Mouse (Mus musculus) left cerebral cortex, adult 11 months (tissue): ENCODE results near the gene Fhl3.

Experiments
- DNase-seq: peaks from one replicate; pipeline ENCODE4 v3.0.0; 2022; ENCODE audit warnings: low spot score

Fhl3 gene

DNA sequence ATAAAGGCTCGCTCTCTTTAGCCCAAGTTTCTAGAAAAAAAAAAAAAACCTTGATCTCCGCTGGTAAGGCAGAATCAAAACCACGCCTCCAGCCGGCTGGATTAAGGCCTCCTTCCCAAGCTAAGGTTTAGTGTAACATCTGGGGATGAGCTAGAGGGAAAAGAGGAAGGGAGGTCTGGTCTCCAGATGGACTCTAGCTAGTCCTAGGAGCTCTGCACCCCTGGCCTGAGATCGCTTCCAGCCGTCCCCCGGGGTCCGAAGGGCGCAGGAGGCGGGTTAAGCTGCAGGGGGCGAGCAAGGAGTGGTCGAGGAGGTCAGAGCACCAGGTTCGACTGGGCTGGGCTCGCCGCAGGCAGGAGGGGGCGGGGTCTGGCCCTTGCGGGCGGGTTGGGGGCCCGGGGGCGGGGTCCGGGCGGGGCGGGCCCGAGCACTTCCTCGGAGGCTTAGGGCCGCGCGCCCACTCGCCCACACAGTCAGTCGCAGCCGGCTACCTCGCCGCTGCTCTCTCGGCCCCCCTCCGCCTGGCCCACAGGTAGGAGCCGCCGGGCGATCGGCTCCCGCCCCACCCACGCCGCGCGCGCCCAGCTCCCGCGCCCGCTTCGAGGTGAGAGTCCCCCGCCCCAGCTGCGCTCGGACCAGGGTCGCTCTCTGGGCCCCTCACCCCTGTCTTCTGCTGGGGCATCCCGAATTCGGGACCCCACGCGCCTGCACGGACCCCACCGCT, at the start of gene Fhl3:
Fhl3 (plus strand) TSS at position 454 of the 724 bp plus-strand sequence.
- no peak for DNase-seq

- no peak for DNase-seq
Measured at GRCm38 (mm10) chr4:124652886-124653285, 47.6 kb upstream of the Fhl3 start.

DNA sequence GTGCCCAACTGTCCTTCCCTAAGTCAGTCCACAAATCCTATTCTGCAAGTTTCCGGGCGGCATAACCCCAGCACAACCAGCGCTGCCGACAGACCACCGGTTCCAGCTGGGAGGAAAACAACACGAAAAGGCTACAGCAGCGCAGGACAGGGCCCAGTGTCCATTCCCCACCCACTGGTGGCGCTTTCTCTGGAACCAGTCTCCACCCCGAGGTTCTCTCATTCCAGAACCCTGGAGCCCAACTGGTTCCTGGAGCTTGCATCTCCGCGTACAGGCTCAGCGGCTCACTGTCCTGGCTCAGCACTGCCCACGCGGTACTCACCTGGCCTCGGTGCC, 44.0 kb upstream of the Fhl3 start, which contains the start of gene Pou3f1:
Pou3f1 (plus strand) TSS at position 290 of the 336 bp plus-strand sequence.
- no peak for DNase-seq

DNA sequence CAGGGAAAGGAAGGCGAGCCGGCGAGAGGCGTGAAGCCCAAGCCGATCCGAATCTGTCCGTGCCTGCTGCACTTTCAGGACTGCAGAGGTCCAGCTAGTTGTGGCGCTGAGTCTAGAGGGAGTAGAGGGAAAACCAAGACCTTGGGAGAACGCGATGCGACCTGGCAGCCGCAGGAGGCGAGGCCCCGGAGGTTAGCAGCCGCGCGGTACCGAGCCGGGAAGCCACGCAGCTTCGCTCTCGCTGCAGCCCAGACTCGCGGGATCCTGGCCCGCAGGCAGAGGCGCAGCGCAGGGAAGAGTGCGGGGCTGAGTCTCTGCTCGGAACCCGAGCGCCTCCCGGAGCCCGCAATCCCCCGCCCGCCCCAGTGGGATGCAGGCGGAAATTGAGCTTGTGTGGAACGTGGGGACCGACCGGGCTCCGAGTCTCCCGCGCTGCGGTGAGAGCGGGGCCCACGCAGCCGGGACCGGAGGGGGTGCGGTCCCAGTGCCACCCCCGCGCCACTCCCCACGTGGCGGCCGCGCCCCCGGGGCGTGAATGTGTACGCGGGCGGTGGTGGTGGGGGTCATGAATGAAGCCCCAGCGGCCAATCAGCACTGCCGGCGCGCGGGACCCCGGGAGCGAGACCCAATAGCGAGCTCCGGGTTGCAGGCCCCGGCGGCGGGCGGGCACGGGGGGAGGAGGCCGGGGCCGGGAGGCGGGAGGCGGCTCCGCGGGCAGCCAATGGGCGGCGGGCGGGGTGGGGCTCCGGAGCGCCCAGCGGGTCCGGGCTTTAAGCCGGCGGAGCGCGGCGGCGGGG, 43.4 kb upstream of the Fhl3 start:
- peak; percentile 83 for DNase-seq

DNA sequence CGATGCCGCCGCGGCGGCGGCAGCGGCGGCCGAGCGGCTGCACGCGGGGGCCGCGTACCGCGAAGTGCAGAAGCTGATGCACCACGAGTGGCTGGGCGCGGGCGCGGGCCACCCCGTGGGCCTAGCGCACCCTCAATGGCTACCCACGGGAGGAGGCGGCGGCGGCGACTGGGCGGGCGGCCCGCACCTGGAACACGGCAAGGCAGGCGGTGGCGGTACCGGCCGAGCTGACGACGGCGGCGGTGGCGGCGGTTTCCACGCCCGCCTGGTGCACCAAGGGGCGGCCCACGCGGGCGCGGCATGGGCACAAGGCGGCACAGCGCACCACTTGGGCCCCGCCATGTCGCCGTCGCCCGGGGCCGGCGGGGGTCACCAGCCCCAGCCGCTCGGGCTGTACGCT, 42.7 kb upstream of the Fhl3 start:
- DNase-seq: no peak

DNA sequence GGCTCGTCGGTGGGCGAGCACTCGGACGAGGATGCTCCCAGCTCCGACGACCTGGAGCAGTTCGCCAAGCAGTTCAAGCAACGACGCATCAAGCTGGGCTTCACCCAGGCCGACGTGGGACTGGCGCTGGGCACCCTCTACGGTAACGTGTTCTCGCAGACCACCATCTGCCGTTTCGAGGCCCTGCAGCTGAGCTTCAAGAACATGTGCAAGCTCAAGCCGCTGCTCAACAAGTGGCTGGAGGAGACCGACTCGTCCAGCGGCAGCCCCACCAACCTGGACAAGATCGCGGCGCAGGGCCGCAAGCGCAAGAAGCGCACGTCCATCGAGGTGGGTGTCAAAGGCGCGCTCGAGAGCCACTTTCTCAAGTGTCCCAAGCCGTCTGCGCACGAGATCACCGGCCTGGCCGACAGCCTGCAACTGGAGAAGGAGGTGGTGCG, 42.1 kb upstream of the Fhl3 start:
- DNase-seq: no peak

- DNase-seq: no peak
Measured at GRCm38 (mm10) chr4:124659251-124660217, 41.0 kb upstream of the Fhl3 start.

- no peak for DNase-seq
Measured at GRCm38 (mm10) chr4:124660603-124661002, 39.9 kb upstream of the Fhl3 start.

DNA sequence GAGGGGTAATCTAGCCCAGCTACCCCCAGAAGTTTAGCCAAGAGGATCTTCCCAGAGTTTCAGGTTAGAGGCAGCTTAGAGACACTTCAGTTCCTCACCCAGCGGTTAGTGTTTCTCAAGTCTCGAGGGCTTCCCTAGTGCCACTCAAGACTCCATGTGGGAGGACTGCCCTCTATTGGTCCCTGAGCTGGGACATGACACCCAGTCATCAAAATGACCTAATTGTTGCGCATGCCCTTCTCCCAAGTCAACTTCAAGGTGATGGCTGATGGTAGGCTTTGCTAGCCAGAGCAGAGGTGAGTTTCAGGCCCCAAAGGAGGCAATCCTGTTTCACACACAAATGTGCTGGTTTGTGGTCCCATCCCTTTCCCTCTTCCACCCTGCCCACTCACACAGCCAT, 37.5 kb upstream of the Fhl3 start:
- no peak for DNase-seq

- no peak for DNase-seq
Measured at GRCm38 (mm10) chr4:124664185-124664584, 36.3 kb upstream of the Fhl3 start.

DNA sequence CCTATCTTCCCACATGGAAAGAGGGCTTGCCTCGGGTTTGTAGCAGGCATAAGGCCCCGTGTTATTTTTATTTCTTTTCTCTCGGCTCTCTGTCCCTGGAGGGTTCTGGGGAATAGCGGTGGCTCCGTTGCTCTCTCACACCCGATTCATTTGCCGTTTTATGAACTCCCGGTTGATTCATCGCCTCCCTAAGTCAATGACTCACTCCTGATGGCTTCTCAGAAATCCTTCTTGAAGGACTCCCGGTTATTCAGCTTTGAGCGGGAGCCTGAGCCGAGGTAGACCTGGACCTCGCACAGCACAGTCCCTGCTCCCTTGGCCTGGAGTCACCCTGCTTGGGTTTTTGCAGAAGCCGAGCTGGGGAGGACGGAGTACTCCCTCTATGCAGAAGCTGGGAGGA, 35.9 kb upstream of the Fhl3 start:
- no peak for DNase-seq

- no peak for DNase-seq
Measured at GRCm38 (mm10) chr4:124667476-124668033, 32.9 kb upstream of the Fhl3 start.

GRCm38 (mm10) chr4:124668078-124668477, 32.4 kb upstream of the Fhl3 start:
- DNase-seq: no peak

GRCm38 (mm10) chr4:124670232-124670631, 30.3 kb upstream of the Fhl3 start:
- no peak for DNase-seq

- no peak for DNase-seq
Measured at GRCm38 (mm10) chr4:124671583-124671982, 28.9 kb upstream of the Fhl3 start.

DNA sequence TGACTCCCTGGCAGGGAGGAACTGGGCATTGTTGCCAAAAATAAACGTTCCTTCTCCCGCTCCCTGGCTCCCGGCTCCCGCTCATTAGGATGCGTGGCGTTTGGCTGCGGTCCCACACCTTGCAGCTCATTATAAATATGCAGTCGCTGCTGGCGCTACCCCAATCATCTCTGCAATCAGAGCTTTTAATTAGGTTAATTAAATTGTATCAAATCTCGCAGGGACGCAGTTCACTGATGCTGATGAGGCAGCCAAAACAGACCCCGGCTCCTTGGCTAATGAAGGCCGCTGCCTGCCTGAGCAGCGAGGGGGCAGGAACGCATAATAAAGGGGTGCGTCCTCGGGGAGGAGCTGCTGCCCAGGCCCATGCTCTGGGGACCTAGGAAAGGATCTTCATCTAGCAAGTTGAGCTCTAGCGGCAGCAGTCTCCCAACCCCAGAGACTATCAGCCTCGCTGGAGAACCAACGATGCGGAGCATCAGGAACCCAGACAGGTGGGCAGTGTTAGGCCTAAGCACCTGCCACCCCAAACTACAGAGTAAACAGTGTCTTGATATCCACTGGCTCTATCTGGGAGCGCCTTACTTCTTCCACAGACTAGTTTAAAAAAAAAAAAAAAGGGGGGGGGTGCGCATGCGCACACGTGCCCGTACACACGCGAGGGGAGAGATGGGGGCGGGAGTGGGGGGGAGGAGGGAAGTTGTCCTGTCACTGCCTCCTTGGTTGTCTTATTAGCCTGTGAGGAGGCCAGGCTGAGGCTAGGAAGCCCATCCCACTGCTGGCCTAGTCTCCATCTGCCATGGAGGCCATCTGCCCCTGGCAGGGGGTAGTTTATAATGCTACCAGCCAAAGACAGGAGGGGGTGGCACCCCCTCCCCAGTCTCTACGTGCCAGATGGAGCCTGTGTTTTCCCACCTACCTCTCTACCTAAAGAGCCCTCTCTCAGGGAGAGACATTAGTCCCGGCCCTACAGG, 27.9 kb upstream of the Fhl3 start:
- DNase-seq: no peak

DNA sequence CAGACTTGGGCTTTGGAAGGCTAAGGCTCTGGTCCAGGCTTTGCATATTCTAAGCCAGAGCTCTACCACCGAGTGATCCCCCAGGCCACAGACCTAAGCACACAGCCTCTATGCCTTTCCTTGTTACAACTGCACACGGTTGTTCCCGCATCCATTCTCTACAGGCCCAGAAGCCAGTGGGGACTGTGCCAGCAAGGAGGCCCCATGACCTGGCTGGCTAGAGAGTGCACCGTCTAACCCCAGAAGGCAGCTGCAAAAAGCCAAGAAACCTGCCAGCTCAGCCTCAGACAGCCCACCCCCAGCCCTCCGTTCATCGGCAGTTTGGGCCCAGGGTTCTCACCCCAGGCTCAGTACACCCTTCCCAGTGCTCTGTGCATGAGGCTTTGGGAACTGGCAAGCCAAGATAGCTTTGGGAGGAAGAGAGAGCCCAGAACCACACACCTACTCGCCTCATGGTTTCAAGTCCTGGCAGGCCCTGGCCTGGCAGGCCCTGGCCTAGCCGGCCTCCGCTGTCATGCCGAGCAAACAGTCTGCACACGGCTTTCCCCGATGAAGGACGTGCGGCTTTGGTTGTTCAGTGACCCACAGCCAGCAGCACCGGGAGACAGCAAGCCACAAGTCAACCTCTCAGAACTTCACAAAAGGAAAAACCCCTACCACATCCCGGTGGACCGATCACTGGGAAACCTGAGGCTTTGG, 26.0 kb upstream of the Fhl3 start:
- DNase-seq: no peak

DNA sequence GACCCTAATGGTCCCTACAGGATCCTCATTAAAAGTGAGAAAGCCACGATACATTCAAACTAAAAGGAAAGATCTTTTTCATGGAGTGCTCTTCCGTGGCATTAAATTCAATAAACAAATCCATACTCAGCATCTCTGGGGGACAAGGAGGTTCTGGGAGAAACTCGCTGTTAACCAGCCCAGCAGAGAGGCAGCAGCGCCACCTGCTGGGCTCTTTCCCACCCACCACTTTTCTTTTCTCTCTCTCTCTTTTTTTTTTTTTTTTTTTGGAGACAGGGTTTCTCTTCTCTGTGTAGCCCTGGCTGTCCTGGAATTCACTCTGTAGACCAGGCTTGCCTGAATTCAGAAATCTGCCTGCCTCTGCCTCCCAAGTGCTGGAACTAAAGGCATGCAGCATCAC, 25.5 kb upstream of the Fhl3 start:
- DNase-seq: peak; percentile 57

DNA sequence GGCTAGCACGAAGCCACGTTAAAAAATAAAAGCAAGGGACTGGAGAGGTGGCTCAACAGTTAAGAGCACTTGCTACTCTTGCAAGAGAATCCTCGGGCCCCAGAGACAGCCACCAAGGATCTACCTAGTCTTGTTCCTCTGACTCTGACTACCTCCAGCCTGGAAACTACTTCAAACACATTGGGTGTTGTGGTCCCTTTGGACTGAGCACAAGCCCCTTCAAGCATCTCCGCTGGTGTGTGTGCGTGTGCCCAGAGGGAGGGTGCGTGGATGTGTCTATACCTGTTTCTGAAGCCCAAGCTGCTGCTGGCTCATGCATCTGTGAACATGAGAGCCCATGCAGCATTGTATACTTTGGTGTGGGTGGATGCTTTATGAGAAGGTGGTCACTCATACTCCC, 24.5 kb upstream of the Fhl3 start:
- DNase-seq: no peak

GRCm38 (mm10) chr4:124682270-124682669, 18.2 kb upstream of the Fhl3 start:
- DNase-seq: no peak
